Mouse (Mus musculus) spleen, postnatal 10 days (tissue): ENCODE data around the gene Map1b.

ENCODE experiments used
- DNase-seq, 2 experiments: peaks; one replicate each; pipeline ENCODE4 v3.0.0; 2021 to 2022; ENCODE audit warnings: low spot score in 2 of 2

Gene Map1b

DNA sequence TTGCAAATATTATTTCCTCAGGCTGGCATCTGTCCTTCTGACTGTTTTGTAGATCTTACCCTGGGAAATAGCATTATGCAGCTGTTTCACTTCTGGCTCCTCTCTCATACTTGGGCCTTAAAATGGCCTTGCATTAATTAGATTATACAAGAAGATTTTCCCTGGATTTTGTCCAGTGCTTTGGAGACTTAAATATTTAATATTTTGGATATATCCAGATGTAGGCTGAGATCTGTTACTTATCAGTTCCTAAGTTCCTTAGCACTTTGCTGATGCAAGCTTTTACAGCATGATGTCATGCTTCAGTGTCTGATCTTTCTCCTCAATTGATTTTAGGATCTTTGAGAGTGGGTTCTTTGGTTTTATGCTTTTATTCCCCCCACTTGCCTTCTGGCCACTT lies 11.6 kb upstream of the Map1b start:
- DNase-seq = no peak

DNA sequence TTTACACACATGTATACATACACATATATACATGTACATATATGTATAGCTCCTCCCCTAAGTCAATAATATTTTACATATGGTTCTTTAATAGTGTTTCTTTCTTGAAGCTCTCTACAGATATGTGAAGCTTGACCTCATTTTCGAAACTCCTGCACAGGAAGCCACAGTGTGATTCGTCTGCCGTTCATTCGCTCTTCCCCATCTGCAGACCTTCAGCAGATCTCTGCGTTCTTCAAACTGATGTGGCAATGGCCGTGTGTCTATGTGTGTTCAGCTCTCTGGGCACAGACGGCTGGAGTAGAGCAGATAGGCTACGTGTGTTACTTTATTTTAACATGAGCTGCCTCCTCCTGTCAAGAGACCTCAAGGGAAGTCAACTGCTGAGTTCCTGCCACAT lies 9.2 kb upstream of the Map1b start:
- DNase-seq = no peak

GRCm38 (mm10) chr13:99517836-99518235 lies 1.5 kb upstream of the Map1b start:
- no peak for DNase-seq

GRCm38 (mm10) chr13:99515736-99516447 lies 448 bp downstream of the Map1b start:
- no peak for DNase-seq

- peak in 1 of 2 experiments; percentile 24 for DNase-seq
These were observed 1.3 kb downstream of the Map1b start for GRCm38 (mm10) chr13:99514917-99515591.

DNA sequence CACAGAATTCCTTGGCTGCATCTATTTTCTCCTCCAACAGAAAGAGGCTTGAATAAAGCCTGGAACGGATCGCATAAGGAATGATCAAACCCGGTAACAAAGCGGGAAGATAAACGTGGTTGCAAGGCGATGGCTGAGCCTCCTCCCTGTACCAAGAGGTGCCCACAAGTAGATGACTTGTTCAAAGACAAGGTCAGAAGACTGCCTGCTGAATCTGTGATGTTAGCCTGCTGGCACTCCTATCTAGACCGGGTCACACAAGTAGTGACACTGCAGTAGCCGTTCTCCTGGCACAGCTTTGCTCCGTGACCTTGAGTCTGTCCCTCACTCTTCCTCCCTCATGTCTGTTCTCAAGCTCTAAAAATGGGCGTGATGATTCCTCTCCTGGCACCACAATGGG lies 2.4 kb downstream of the Map1b start:
- no peak for DNase-seq

- DNase-seq = no peak
These were observed 3.2 kb downstream of the Map1b start for GRCm38 (mm10) chr13:99513138-99513537.

GRCm38 (mm10) chr13:99509896-99510295 lies 6.4 kb downstream of the Map1b start:
- no peak for DNase-seq

- DNase-seq = no peak
These were observed 9.8 kb downstream of the Map1b start for GRCm38 (mm10) chr13:99506580-99506962.

DNA sequence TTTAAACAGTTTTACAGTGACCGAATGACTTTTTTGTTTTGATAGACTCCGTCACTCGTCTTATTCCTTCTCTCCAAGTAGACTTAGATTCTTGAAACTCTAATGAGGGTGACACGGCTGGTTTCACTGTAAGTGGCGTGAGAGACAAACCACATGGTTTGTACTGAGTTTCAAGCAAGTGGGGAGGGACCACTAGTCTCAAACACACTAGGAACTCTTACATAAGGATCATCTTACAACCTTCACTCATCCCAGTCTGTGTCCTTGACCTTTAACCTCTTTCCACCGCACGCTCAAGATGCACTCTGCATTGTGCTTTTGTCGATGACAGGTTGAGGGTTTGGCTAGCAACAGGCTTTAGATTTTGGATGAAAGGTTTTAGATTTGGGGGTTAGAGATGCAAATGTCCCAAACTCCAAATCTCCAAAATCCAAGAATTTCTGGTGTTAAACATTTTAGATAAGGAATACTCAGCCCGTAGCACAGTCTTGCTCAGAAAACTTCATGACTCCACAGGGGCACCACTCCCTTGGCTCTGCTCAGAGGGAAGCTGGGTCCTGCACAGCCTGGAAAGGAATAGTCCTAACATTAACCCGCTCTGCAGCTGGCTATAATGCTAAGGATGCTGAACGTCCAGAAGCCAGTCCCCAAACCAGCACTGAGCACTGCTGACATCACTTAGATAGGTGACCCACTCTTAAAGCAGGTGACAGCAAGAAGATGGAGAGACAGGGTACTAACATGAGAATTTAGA lies 10.3 kb downstream of the Map1b start:
- DNase-seq = no peak

GRCm38 (mm10) chr13:99503370-99503979 lies 12.9 kb downstream of the Map1b start:
- no peak for DNase-seq

DNA sequence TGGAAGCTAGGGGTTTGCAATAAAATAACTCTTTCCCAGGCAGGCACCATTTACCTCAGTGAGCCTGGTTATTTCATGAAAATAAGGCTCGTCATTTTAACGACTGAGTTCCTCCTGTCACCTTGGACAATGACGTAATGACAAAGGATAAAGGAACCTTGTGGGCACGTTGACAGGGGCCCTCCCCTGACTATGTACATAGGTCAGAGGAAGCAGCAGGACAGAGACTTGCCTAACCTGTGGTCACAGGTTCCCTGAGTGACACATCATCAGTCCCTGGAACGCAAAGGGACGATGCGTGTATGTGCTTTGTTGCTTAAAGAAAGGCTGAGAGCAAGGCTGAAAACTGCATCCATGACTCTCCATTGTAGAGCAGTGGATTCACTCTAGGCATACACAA lies 13.4 kb downstream of the Map1b start:
- no peak for DNase-seq

- DNase-seq = no peak
These were observed 14.1 kb downstream of the Map1b start for GRCm38 (mm10) chr13:99502126-99502744.

DNA sequence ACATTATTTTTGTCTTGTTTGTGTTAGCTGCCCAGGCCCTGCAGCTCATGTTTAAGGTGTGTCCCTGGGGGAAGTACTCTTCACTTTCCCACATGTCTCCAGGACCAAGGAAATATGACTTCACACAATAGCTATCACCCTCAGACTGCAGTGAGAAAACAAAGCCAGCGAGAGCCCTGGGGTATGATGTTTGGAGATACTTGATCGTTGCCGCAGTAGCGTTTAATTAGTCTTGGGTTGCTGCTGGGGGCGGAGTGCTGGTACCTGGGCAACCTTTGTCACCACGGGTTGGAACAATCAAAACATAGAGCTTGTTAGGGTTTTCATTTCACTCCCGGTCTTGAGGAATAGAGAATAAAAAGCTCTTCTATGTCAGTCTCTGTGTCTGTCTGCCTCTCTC lies 14.9 kb downstream of the Map1b start:
- DNase-seq = no peak

GRCm38 (mm10) chr13:99500609-99501008 lies 15.7 kb downstream of the Map1b start:
- no peak for DNase-seq

GRCm38 (mm10) chr13:99499764-99500163 lies 16.6 kb downstream of the Map1b start:
- no peak for DNase-seq

- DNase-seq = no peak
These were observed 20.2 kb downstream of the Map1b start for GRCm38 (mm10) chr13:99496106-99496505.

DNA sequence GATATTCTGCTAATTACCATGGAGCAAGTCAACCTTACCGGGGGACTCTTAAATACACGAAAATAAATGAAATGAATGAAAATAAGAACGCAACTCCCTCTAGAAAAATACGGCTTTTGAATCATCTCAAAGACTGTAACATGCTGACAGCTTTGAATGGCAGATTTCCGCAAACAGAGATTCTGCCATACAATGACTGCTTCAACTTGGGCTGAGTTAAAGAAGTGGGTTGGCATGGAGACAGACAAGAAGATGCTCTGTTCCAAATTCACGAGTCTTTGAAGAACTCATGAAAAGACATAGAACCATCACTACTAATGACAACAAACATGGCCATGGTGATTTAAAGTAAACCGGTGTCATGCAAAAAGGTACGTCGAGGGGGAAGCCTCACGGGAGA lies 21.9 kb downstream of the Map1b start:
- DNase-seq = no peak

- DNase-seq = no peak
These were observed 22.9 kb downstream of the Map1b start for GRCm38 (mm10) chr13:99493304-99493904.

DNA sequence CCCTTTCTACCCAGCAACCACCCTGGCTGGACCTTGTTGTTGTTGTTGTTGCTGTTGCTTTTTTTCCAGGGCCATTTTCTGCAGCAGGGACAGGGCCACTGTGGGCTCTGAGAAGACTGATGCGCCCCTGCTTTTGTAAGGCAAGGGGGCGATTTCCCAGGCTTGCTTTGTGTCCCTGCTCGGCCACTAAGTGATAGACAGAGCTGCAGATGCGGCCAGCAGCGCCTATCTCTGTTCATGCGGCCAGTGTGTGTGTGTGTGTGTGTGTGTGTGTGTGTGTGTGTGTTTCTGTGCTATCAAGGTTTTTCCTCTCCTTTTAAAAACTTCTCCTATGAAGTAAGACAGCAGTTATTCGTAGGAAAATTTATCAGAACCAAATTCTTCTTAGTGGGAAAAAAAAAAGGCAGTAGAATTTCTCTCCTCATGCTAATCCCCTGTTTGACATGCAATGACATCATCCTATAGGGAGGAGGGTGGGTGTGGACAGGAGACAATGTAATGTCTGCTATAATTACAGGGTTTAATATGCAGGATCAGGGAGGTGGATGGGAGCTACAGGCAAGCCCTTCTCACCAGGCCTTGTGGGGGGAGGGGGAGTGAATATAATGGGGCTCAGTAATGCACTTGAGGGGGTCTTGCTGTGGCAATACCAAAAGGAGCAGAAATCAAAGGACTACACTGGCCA lies 23.6 kb downstream of the Map1b start:
- no peak for DNase-seq

DNA sequence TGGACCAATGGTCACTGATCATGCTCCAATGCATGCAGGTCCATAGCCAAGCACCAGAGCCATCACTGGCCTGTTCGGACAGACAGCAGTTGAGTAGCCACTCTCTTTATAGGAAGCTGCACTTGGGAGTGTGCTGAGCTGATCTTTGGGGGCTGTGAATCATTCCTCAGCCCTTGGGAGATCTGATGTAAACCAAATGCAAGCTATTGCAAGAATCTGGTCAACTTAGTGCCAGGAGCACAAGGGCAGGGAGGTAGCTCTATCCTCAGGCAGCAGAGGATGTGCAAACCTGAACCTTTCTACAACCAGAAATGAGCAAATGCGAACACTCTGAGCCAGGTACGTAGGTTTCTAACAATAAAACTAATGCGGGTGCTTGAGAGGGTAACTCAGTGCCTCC lies 26.3 kb downstream of the Map1b start:
- DNase-seq = no peak
